Mouse (Mus musculus) stomach, embryonic 14.5 days (tissue): Measurements from ENCODE around the gene Tmem114. TPM values are rescaled to one million over a fixed set of nuclear protein-coding genes. Genes with fewer than 3 reads are reported as not detected.
A peak's percentile ranks its signal among the peaks of the same experiment; 100 is the strongest.

Experiments used
- ATAC-seq: fragments of 200-750 bp; cut with Nextera tagmentation; 2 replicates; pipeline ENCODE4 v1.8.0; 2017; ENCODE audit warnings: low read depth, moderate TSS enrichment; ENCODE audit not compliant: insufficient number of reproducible peaks, insufficient read depth, low FRiP score
- H3K27ac ChIP-seq: fragments of 300-500 bp; sonication (generic); 2 replicates; pipeline ENCODE4 v1.5.1; 2014; ENCODE audit warnings: mild to moderate bottlenecking, low read length, moderate library complexity, mixed read lengths
- H3K27me3 ChIP-seq: fragments of 300-500 bp; sonication (generic); 2 replicates; pipeline ENCODE4 v1.6.1; 2014; ENCODE audit warnings: low read length, control low read depth, mixed read lengths; ENCODE audit not compliant: control insufficient read depth, insufficient read depth
- H3K36me3 ChIP-seq: fragments of 300-500 bp; sonication (generic); 2 replicates; pipeline ENCODE4 v1.6.1; 2014; ENCODE audit warnings: mild to moderate bottlenecking, control low read depth, low read length, moderate library complexity, mixed read lengths; ENCODE audit not compliant: control insufficient read depth, insufficient read depth
- H3K4me1 ChIP-seq: fragments of 300-500 bp; sonication (generic); 2 replicates; pipeline ENCODE4 v1.6.1; 2014; ENCODE audit warnings: low read length, control low read depth, mixed read lengths; ENCODE audit not compliant: control insufficient read depth, insufficient read depth
- H3K4me2 ChIP-seq: fragments of 300-500 bp; sonication (generic); replicated peaks from 2 replicates; pipeline ENCODE4 v1.6.1; 2014; ENCODE audit warnings: low read depth, low read length, control low read depth
- H3K4me3 ChIP-seq: fragments of 300-500 bp; sonication (generic); 2 replicates; pipeline ENCODE4 v1.5.1; 2014; ENCODE audit warnings: low read depth, low read length, control low read depth
- H3K9ac ChIP-seq: fragments of 300-500 bp; sonication (generic); replicated peaks from 2 replicates; pipeline ENCODE4 v1.6.1; 2014; ENCODE audit warnings: low read depth, mild to moderate bottlenecking, control low read depth, low read length, moderate library complexity, mixed read lengths
- H3K9me3 ChIP-seq: fragments of 300-500 bp; sonication (generic); 2 replicates; pipeline ENCODE4 v1.6.1; 2016; ENCODE audit warnings: low read depth, low read length, control low read depth; ENCODE audit not compliant: control insufficient read depth
- WGBS: fragments of 180-500 bp; shearing (Covaris S2); extraction: QIAGEN DNeasy Blood & Tissue Kit; methylation state at CpG from one replicate; pipeline ENCODE4 v1.1.7; 2014; 5-methylcytosine and 5-hydroxymethylcytosine counted together
- polyA plus RNA-seq: library from polyadenylated mRNA; unstranded; fragments of >200 nt; fragmentation: Nextera tagmentation; extraction: Ambion mirVana; gene quantifications from 2 replicates; pipeline ENCODE4 v1.2.1, GENCODE M21; 2014

Gene Tmem114
- polyA plus RNA-seq, result not detected in 2 replicates

DNA sequence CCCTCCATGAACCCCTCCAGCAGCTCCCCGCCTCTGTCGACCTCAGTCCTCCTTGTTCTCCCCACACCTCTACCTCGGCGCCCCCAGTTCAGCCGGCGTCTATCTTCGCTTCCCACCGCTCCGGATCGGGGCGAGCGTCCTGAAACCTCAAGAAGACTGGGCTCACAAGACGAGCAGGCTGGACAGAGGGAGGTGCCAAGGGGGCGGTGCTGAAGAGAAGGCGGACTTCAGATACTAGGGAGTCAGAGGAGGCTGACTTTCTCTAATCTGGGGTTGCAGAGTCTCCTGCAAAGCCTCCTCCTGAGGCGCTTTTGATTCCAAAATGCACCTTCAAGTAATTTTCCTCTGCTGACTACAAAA is at the start of gene Tmem114:
Gene Tmem114, minus strand, starts transcription at position 166 of the 360 bp plus-strand sequence.
- under 1% methylated on average over 16 of the region's 16 CpGs for WGBS
- no peak within 1 kb of the TSS for H3K27ac ChIP-seq
- H3K27me3 ChIP-seq, result peaks cover 34% of the 10 kb centered on the region
- H3K9me3 ChIP-seq, result no peaks in the 10 kb centered on the region
- peak within 1 kb of the TSS; percentile 13 for H3K4me3 ChIP-seq
- peak within 1 kb of the TSS; percentile 38 for H3K4me2 ChIP-seq
- no peaks in the 10 kb centered on the region for H3K4me1 ChIP-seq
- no peak within 1 kb of the TSS for H3K9ac ChIP-seq
- no peaks in the 10 kb centered on the region for H3K36me3 ChIP-seq
- ATAC-seq, result no peak

- Histone ChIP-seq H3K9me3 (no peaks in the 10 kb centered on the region), H3K27ac (peak within 1 kb of the TSS; percentile 85), H3K9ac (peak within 1 kb of the TSS; percentile 63), H3K27me3 (no peaks in the 10 kb centered on the region), H3K4me2 (peak within 1 kb of the TSS; percentile 59), H3K4me3 (peak within 1 kb of the TSS; percentile 67), H3K36me3 (no peaks in the 10 kb centered on the region), H3K4me1 (peaks cover 6% of the 10 kb centered on the region; the same call in 1 of the 2 replicates)
- under 1% methylated on average over 45 of the region's 48 CpGs for WGBS
- ATAC-seq, result peak; percentile 97
Measured at GRCm38 (mm10) chr16:8470603-8471481, 45.9 kb upstream of the Tmem114 start, which contains the start of gene Mettl22. TSS of gene Mettl22 (plus strand) at chr16:8470788.

GRCm38 (mm10) chr16:8470132-8470531 is 45.2 kb upstream of the Tmem114 start:
- peak overlapping the region; percentile 59 for H3K4me2 ChIP-seq
- no peak overlapping the region for H3K9ac ChIP-seq
- H3K27me3 ChIP-seq, result no peaks in the 10 kb centered on the region
- no peaks in the 10 kb centered on the region for H3K36me3 ChIP-seq
- peaks cover 6% of the 10 kb centered on the region; the same call in 1 of the 2 replicates for H3K4me1 ChIP-seq
- no peaks in the 10 kb centered on the region for H3K9me3 ChIP-seq
- WGBS, result 68% methylated on average over 2 of the region's 2 CpGs
- H3K4me3 ChIP-seq, result peak overlapping the region; percentile 67; the same call in 1 of the 2 replicates
- ATAC-seq, result no peak; the same call in 1 of the 2 replicates
- no peak overlapping the region for H3K27ac ChIP-seq

DNA sequence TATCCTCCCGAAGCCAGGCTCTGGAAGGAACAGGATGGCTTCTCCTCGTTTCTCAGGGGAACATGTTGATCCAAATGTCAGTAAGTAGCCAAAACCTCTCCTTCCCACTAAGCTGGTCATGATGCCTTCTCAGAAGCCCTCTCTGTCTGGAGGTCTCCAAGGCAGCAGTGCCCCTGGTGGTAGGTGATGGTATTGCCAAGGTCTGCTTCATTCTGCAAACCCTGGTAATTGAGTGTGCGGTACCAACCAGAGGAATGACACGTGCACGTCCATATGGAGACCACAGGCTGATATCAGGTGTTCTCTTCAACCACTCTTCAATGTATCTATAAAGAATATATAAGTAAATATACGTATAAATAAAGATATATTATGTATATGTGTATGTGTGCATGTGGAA is 34.2 kb upstream of the Tmem114 start:
- Histone ChIP-seq H3K36me3 (no peaks in the 10 kb centered on the region), H3K4me3 (no peak overlapping the region), H3K27me3 (no peaks in the 10 kb centered on the region), H3K9me3 (no peaks in the 10 kb centered on the region), H3K4me1 (no peaks in the 10 kb centered on the region), H3K9ac (no peak overlapping the region), H3K4me2 (no peak overlapping the region), H3K27ac (no peak overlapping the region)
- WGBS, result 25% methylated on average over 6 of the region's 6 CpGs
- no peak for ATAC-seq

DNA sequence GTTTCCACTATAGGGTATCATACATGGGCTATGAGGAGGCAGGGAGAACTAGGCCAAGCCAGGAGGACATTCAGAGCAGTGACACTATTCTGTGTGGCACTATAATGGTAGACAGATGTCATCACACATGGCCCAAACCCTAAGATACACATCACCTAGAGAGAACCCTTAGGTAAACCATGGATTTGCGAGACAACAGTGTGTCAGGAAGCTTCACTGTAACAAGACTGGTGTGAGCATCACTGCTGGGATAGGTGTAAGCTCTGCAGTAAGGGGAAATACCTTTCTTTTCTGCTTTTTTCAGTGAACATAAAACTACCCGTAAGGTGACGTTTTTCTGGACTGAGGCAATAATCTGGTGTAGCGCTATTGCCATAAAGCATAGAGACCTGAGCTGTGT is 33.5 kb upstream of the Tmem114 start:
- H3K4me2 ChIP-seq, result no peak overlapping the region
- H3K27me3 ChIP-seq, result no peaks in the 10 kb centered on the region
- H3K9ac ChIP-seq, result no peak overlapping the region
- no peak overlapping the region for H3K4me3 ChIP-seq
- WGBS, result 92% methylated on average over 4 of the region's 4 CpGs
- H3K9me3 ChIP-seq, result no peaks in the 10 kb centered on the region
- H3K4me1 ChIP-seq, result no peaks in the 10 kb centered on the region
- H3K27ac ChIP-seq, result no peak overlapping the region
- H3K36me3 ChIP-seq, result no peaks in the 10 kb centered on the region
- ATAC-seq, result no peak

- no peaks in the 10 kb centered on the region for H3K4me1 ChIP-seq
- no peak overlapping the region for H3K4me2 ChIP-seq
- no peaks in the 10 kb centered on the region for H3K27me3 ChIP-seq
- H3K36me3 ChIP-seq, result no peaks in the 10 kb centered on the region
- WGBS, result 58% methylated on average over 2 of the region's 2 CpGs
- H3K9me3 ChIP-seq, result no peaks in the 10 kb centered on the region
- H3K9ac ChIP-seq, result no peak overlapping the region
- no peak overlapping the region for H3K4me3 ChIP-seq
- no peak for ATAC-seq
- H3K27ac ChIP-seq, result no peak overlapping the region
Measured at GRCm38 (mm10) chr16:8455221-8455620, 30.3 kb upstream of the Tmem114 start.

GRCm38 (mm10) chr16:8453301-8453700 is 28.4 kb upstream of the Tmem114 start:
- 100% methylated on average over 2 of the region's 2 CpGs for WGBS
- no peak overlapping the region for H3K4me3 ChIP-seq
- no peak overlapping the region for H3K4me2 ChIP-seq
- H3K36me3 ChIP-seq, result no peaks in the 10 kb centered on the region
- ATAC-seq, result no peak
- H3K27ac ChIP-seq, result no peak overlapping the region
- H3K27me3 ChIP-seq, result no peaks in the 10 kb centered on the region
- no peaks in the 10 kb centered on the region for H3K4me1 ChIP-seq
- H3K9me3 ChIP-seq, result no peaks in the 10 kb centered on the region
- no peak overlapping the region for H3K9ac ChIP-seq

- Histone ChIP-seq H3K27me3 (no peaks in the 10 kb centered on the region), H3K9me3 (no peaks in the 10 kb centered on the region), H3K4me3 (no peak overlapping the region), H3K36me3 (no peaks in the 10 kb centered on the region), H3K27ac (no peak overlapping the region), H3K4me2 (no peak overlapping the region), H3K9ac (no peak overlapping the region), H3K4me1 (no peaks in the 10 kb centered on the region)
- ATAC-seq, result no peak
- WGBS, result 84% methylated on average over 6 of the region's 6 CpGs
Measured at GRCm38 (mm10) chr16:8446256-8446655, 21.3 kb upstream of the Tmem114 start.
